Mouse (Mus musculus) c-Kit-positive CD71-positive TER-119-positive erythroid progenitor cells, embryonic 14.5 days (primary cell): ENCODE measurements at regions not wholly inside any gene's neighbourhood (a gene's known extent, or its start where the extent isn't known, plus 50 kb on each side); places are given as distances from the start of the nearest gene placed in this dataset.

Experiments
- DNase-seq: peaks from one replicate; pipeline ENCODE4 v3.0.0-alpha.2; 2013; ENCODE audit warnings: low spot score

DNA sequence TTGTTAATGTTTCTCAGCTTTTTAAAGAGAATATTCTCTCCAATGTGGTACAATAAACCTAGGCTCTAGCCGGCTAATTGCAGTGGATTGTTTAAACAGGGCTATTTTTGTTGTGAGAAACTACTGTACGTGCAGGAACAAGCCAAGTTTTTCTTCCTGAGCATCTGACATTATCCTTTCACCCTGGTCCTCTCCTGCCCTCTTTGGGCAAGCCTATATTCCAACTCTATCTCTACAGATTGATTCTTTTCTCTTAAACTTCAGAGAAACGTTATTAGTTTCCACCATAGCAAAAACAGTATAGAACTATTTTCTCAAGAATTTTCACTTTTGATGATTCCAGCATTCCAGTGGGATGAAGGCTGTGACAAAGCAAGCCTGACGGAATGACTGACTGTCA, 535.2 kb downstream of the Fgf9 start:
- no peak for DNase-seq

DNA sequence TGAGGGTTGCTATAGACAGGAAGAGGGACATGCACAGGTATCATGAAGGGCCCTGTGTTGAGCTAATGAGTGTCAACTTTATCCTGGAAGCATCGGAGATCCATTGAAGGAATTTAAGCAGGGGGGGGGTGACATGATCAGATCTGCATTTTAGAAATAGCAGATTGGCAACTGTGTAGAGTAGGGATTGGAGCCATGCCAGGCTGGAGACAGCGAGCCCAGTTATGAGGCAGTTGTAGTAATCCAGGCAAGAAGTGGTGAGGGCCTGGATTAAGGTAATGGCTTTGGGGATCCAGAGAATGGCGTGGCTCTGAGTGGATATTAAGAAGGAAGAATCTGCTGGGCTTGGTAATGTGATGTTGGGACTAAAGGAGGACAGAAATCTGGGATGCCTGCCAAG, 528.5 kb downstream of the Fgf9 start:
- DNase-seq, result no peak

DNA sequence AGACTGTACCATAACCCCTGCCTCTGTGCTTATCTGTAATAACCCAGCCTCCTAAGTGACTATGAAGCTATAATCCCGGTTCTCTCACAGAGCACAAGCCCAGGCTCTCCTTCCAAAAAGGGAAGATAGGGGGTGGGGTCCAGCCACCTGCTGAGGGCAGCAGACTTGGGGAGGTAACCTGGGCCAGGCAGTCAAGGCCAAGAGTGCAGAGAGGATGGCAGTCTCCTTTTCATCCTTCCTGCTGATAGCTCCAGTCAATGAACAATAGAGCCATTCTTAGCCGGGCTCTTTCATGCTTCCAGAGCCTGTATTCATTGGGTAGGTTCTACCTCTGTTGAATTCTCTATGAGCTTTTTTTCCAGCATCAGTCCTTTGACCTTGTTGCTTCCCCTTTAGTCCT, 527.5 kb downstream of the Fgf9 start:
- DNase-seq, result no peak

DNA sequence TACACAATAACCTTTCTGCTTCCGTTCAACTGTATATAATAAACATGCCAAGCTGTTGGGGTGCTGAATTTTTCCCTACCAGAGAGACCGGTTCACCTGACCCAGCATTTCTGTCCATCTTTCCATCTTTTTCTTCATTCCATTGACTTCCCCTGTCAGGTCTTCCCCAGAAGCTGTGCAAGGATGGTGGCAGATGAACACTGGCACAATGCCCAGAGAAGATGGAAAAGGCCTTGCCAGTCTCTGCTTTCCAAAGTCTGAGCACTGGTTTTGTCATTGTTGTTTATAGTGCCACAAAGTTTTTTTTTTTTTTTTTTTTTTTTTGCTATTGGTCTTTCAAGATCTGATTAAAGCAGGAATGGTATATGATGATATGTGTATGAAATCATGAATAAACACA, 526.6 kb downstream of the Fgf9 start:
- DNase-seq, result no peak

DNA sequence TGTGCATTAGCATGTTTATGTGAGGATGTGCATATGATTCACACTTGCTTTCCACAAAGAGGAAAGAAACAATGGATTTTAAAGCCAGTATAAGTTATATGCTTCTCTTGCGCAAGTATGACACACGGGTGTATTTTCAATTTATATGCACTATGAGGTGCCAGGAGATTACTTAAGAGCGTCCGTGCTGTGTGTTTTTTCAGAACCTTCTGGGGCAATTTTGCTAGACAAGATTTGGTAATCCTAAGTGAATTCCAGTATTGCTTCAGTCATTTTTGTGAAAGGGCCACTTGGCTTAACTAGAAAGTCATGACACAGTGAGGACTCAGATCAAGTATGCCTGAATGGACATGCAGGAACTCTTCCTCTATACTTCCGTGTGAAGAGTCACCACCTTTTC, 511.5 kb downstream of the Fgf9 start:
- no peak for DNase-seq

DNA sequence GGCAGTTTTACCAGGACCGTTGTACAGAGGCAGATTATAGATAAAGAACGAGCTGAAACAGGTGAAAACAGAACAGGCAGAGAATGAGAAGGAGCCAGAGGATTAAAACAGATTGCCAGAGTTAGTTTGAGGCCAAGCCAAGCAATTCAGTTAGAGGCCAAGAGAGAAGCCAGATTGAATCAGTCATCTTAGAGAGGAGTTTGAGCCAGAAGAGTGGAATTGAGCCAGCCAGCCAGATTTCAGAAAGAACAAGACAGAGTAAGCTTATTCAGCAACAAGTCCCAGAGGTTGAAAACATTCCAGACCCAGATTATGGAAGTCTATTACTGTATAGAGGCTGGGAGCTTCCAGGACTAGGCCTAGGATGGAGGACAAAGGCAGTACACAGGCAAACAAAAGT, 499.7 kb downstream of the Fgf9 start:
- no peak for DNase-seq

DNA sequence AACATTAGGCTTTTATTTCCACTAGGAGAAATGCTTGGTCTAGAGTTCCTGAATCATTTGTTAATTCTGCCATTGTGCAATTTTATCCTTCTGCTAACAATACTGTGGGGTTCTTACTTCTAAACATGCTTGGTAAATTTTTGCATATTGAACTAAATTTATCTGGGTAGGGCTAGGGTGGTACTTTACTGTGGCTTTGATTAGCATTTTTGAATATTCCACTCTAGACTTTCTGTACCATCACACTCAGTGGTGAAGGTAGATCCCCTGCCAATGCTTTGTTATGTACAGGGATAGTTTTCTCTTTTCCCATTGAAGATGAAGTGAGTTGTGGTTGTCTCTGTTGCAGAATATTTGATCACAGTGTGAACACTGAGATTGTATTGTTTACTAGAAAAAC, 497.1 kb downstream of the Fgf9 start:
- no peak for DNase-seq

DNA sequence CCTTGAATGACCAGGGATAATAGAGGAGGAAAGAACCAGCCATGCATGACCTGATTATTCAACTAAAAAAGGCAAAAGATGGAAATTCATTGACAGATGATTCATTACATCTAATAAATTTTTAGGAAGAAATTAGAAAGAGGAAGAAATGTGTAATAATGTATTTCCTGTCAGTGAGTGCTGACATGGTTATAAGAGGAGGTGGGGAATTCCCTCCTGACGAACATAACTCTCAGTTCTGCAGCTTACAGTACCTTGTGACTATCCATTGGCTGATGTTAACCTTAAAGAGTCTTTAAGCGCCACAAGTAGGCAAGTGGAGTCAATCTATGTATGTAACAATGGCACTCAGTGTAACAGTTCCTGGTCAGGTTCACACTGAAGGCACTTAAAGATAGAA, 492.7 kb downstream of the Fgf9 start:
- DNase-seq, result no peak

DNA sequence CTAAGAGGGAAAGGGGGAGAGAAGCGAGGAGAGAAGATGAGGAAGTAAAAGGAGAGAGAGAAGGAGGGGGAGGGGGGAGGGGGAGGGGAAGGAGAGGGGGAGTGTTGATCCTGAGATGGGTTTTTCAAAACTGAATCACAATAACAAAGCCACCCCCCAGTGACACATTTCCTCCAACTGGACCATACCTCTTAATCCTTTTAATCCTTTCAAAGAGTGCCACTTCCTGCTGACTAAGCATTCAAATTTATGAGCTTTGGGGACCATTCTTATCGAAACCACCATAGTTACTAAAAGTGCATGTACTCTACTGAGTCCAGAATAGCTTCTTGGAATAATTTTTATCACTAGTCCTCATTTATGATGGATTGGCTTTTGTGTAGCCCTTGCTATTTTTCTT, 480.4 kb downstream of the Fgf9 start:
- no peak for DNase-seq

DNA sequence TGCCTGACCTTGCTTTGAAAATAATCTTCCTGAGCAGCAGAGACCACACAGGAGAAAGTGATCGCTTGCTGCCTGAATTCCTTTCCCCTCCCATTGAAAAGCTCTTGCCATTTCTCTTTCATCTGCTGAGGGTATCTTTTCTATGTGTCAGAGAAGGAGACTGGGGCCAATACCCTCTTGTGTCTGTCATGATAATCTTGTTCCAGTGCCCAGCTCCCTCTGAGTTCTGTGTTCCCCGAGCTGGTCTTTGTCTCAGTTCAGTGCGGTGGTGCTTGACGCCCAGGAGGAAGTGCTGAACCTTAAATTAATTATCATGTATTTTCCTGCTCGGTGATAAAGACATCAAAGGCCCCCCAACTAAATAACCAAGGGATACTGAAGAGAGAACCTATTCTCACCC, 475.4 kb downstream of the Fgf9 start:
- no peak for DNase-seq

DNA sequence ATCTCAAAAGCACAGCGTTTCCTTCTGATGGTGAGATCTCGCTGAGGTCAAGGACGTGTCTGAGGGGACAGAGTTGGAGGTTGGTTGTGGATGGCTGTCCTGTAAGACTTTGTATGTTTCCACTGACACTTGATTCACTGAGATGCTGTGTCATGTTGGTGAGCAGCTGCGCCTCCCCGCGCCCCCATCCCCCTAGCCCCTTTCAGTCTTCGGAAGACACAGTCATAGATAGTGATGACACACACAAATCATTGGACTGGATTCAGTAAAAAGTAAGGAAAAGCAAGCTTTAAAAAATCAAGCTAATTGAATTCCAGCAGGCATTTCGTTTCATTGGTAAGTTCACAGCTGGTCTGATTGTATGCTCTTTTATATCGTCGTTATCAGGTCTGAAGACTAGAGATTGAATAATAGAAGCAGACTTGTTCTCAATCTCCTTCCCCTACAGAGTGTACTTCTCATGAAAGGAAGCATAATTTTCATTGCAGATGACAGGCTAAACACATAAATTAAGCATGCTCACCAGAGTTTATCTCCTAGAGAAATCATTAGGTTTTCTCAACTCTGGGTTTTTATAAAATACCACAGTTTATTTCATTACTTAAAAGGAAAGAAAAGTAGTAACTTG, 472.9 kb downstream of the Fgf9 start:
- DNase-seq, result no peak

DNA sequence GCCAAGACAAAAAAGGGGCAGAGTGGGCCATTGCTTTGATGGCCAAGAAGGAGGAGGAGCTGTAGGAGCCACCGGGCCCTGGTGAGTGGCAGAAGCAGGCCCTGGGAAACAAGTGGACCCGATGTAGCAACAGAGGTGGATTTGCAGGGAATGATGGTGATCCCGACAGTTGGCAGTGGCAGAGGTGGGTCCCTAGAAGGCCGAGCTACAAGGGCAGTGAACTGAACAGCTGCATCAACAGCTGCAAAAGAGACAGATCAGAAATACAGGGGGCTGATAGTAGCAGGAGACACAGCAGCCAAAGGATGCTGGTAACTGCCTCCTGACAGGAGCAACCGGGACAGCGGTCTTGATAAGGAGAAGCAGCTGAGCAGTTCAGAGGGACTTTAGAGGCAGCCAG, 467.8 kb downstream of the Fgf9 start:
- DNase-seq, result no peak

DNA sequence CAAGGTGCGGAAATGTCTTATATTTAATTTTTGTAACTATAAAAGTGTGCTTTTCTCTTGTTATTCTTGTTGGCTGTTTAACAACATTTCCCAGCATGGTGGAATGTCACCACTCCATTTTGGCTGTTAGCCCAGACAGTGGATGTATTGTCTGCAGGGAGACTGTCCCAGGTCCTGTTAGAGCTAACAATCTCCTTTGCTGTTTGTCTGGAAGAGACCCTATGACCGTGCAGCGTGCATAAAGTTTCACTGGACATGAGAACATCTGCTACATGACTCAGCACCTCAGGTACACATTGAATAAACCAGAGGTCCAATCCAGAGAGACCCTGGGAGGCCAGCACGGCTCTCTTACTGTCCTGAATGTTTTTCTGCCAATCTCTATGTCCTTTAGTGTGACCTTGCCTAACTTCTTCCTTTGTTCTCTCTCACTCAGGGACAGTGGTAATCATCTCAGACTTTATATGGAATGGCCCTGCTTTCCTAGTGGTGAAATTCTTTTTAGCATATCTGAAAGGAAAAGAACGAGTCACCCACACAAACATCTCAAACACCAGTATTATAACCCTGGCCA, 450.7 kb downstream of the Fgf9 start:
- DNase-seq, result no peak

DNA sequence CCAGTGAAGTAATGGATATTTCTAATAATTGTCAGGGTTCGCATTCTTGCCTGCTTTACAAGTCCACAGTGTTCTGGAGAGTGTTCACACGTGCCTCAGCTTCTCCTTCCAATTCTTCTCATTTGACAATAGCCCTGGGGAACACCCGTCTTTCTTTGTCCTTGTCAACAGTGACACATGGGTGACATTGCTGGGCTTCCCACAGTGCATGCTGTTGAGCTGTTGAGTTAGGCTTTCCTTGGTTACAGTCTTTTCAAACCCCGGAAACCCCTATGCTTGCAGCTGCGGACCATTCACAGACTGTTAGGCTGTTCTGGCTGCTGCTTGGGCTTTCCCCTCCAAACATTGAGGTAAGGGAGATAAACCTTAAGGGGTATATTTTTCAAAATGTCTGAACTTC, 450.0 kb downstream of the Fgf9 start:
- DNase-seq, result no peak

DNA sequence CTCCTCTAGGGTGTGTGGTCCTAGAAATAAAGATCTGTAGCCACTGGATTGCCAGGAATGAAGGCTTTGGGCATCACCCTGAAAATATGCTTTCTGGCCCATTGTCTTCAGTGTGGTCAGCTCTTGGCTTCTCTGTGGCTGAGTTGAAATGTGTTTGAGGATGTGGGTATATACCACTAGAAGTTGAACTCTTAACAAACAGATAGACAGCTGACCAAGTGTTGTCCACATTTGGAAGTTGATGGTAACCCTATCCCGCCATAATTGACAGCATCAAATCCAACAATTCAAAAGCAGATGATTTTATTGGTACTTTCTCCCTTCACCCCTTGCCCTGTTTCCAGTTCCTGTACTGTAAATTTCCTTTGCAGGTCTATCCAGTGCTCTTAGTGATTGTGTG, 448.7 kb downstream of the Fgf9 start:
- DNase-seq, result no peak

DNA sequence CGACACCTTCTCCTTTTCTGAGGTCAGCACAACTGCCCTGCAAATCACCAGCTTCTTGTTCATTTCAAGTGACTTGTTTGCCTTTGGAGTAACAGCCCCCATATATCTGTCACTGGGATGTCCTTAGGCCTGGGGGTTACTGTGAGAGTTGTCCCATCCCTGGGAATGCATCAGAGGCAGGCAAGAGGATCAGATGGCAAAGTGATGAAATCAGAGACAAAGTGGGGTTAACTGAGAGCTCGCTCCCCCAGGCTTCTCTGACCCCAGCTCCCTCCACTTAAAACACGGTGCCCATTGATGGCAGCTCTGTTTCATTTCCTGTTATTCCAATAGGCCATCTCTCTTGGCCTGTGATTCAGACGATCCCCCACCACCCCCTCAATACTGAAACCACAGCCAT, 446.2 kb downstream of the Fgf9 start:
- no peak for DNase-seq

DNA sequence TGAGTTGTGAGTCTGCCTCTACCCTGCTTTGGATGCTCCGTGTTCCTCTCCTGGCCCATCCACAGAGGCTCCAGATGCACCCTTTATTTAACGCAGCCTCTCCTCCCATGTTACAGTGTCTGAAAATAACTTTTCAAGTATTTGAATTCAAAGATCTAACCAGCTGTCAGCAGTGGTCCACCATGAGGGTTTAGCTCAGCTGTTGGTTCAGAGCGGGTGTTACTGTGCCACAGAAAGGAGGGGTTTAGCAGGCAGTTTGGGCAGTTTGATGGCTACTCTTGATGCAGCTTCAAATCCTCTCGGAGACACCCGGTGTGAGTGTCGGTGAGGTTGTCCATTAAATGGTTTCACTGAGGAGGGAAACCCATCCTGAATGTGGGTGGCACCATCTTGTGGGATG, 441.8 kb downstream of the Fgf9 start:
- DNase-seq, result no peak

DNA sequence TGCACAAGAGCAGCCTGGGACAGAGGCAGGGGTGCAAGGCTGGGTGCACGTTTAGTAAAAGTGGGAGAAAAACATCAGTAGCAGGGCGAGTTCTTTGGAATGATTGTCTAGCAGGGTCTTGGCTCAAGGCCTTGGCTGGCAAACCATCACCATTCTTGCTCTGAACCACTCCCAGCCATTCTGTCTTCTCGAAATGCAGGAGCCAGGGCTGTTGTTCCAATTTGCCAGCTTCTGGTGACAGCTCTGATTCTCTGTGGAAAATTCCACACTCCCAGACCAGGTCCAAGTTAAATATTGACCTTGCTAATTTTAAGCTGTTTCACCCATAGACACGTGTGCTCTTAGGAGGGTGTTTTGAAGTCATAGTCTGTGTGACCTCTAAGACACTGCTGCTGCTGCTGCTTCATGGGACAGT, 441.2 kb downstream of the Fgf9 start:
- DNase-seq, result no peak

DNA sequence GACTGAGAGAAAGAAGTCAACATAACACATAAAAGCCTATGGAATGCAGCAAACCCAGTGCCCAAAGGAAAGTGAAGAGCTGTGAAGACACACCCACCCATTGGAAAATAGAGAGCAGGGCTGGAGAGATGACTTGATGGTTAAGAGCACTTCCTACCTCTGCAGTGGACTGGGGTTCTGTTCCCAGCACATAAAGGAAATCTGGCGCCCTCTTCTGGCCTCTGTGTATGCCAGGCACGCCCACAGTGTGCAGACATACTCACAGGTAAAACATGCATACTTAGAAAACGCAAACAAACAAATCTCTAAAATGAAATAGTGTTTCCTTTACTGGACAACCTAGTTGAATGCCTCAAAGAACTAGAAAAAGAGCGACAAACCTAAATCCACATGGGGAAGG, 440.4 kb downstream of the Fgf9 start:
- DNase-seq, result no peak

DNA sequence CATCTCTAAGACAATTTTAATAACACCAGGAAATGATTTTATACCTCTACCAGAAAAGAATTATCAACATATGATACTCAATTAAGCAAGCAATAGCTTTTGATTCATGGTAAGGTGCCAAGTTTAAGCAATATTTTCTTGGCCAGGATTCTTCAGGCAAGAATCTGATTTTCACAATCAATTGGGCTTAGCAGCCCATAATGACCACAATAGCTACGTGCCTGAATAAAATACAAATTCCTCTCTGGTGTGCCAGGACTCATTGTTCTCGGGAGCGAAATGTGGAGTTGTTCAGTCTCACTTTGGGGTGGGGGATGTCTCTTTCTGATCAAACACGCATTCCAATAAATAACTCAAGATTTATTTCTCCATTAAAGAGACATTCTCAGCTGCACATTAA, 438.8 kb downstream of the Fgf9 start:
- DNase-seq, result no peak

DNA sequence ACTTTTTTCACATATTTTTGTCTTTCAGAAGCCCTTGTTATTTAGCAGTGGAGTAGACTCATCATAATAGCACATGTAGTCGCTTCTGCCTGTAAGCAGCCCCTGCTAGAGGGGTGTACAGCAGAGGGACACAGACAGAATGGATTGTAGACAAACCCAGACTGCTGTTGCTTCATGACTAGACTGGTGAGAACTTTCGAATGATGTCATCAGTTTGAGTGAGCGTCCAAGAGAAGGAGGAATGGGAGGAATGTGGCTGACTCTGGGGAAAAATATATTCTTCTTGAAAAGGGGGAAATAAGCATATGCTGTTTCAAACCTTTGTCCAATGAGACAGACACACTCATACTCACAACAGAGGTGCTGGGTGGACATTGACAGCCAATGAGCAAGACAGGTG, 436.1 kb downstream of the Fgf9 start:
- no peak for DNase-seq

DNA sequence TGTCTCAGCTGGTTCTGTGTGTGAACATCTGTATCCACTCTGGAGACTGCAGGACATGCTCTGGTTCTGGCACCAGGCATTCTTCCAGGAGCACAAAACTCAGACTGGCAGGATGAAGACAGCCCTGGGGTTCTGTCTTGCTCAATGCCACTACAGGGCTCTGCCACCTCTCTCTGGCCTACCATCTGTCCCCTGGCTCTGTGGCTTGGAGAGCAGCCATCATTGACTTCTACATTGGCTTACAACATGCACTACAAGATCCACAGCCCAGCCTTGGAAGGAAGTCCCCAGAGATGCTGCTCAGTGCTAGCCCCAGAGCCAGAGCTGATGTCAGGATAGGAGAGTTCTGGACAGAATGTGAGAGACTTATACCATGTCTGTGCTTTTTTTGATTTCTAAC, 435.5 kb downstream of the Fgf9 start:
- DNase-seq, result no peak

DNA sequence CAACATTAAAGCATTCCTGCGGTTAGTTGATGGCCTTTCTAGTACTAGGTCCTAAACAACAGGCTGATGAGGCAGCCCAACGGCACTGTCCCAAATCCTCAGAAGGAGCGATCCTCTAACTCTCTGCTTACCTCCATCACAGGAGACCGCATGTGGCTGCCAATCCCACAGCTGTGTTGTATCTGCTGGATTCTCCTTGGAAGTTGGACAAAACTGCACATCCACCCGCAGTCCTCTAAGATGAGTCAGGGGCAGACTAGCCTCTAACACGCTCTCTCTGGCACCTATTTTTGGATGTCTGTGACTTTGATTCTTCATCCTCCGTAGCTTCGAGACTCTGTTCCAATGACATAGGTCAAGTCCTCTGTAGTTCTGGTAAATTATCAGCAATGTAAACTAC, 432.5 kb downstream of the Fgf9 start:
- DNase-seq, result no peak

DNA sequence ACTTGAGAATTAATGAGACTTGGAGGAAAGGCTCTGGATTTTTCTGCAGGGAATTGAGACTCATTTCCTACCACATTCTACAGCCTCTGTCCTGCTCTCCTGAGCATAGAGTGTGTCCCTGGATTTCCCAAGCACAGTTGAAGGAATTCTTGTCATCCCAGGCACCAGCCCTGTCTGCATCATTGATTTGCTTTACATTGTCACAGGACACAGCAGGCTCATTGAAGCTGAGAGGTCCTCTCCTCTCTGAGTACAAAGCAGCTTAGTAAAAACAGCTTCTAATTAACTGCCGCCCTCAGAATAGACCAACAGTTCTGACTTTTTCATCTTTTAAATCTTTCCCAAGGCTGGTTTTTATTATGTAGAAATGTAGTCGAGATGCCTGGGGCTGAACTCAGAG, 429.7 kb downstream of the Fgf9 start:
- DNase-seq, result no peak

DNA sequence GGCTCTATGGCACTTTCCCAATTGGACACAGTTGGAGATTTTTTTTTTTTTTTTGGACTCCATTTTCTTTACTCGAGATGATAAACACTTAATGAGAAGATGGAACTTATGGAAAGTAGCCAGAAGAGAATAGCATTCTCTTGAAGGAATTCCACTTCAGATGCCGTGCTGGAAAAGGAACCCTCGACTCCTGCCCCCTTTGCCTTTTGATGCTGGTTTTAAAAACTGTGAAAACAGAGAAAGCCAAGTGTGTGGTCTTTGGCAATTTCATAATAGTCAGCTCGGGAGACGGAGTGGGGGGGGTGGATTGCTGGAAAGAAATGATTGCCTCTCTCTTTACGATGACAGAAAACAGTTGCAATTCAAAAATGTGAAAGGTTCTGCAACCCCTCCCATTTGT, 429.2 kb downstream of the Fgf9 start:
- DNase-seq, result no peak
